Mouse (Mus musculus): ENCODE measurements around the gene Lrg1.
A peak's percentile ranks its signal among the peaks of the same experiment; 100 is the strongest.

Gene Lrg1

DNA sequence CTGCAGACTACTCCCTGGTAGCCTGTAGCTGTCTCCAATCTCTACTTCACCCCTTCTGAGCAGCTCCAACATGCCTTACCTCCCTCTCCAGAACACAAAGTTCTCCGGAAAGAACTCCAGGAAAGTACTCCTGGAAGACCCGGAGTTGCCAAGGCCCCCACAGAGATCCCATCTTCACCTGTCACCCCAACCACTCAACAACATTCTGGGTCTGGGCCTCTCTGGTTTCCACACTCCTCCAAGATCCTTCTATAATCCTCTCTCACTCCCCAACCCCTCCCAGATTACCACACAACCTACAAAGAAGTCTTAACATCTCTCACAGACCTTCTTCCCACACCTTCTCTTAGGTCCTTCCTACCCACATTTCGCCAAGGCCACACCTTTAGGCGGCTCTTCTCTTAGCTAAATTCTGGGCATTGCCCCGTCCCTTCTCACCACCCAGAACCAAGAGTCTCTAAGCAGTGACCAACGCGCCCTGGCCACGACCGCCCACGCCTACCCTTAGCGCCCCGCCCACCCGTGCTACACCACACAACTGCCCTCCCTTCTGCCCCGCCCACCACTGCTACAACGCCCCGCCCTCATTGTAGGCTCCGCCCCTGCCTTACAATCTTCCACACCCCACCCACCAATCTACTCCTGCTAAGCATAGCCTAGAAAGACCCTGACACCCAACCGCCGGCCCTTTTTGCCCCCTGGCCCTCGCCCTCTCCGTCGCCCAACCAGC lies 47.5 kb downstream of the Lrg1 start:
- DNase-seq (ENCODE audit: low spot score): peak; percentile 80

DNA sequence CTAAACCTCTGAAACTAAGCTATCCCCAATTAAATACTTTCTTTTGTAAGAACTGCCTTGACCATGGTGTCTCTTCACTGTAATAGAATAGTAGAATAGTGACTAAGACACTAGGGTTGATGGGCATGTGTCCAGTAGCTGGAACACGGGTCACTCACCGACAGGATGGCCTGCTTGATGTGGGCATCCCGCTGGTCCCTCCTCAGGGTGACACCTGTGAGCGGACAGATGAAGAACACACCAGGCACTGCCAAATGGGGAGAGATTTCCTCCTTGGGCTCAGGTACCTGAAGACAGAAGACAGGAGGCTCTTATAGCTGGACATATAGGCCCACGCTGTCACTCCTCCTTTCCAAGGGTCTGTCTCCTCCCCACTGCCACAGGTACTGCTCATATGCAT lies 49.6 kb downstream of the Lrg1 start:
- DNase-seq (ENCODE audit: low spot score): no peak

DNA sequence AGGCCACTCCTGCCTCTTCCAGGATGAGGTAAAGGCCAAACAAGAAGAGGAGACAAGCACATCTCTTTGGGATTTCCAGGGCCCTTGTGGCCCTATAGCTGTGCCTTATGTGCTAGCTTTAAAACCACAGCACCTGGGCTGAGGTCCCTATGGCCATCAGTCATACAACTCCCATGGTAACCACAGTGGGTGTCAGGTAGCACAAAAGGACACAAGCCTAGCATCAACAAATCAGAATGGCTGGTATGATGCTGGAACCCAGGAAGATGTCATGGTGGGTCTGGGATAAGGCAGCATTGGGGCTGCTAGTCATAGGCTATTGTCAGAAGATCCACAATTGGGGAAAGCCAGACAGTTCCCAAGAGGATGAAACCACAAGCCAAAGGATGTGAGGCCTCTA lies 50.7 kb downstream of the Lrg1 start:
- DNase-seq (ENCODE audit: low spot score): no peak
